Mouse (Mus musculus): ENCODE results near the gene Igf2bp2.

DNA sequence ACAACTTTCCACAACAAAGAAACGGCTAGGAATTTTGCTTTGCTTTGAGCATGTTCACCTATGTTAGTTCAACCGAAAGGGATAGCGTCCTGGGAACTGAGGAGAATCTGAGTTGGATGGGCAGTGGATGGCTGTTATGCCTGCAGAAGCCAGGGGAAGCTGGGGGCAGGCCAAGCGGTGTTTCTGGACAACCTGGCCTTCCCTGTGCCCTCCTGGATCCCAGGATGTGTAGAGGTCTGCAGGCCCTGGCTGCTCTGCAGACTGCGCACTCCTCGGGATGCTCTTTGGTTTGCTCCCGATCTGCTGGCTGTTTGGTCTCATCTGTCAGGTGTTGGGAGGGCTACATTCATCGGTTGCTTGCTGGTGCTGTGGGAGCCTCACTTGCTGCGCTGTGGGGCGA, 102.7 kb downstream of the Igf2bp2 start:
- TF ChIP-seq CTCF (IDR thresholded peaks at IDR 0.05; ENCODE audit: borderline replicate concordance, insufficient read depth, low read length) (no peak), POLR2A (IDR thresholded peaks at IDR 0.05; ENCODE audit: low read depth, low read length) (no peak)

Data from embryonic fibroblast, embryonic 13.5 days (primary cell).